In genomic region chr12:36381441-36382340, GRCm38 (mm10) we compare ENCODE assay signal across 8 mouse cellular contexts. TPM values are rescaled to one million over a fixed set of nuclear protein-coding genes. Genes with fewer than 3 reads are reported as not detected.
A peak's percentile ranks its signal among the peaks of the same experiment; 100 is the strongest.
DNase-seq lines count a peak whose midpoint lies in the region; ATAC-seq lines count a peak whose summit lies in the region.

Gene Ispd, plus strand, starts transcription at chr12:36381450.
Gene D630036H23Rik, minus strand, starts transcription at chr12:36382181.

- H3K36me3 ChIP-seq in forebrain, embryonic 10.5 days (replicated peaks) = no peaks in the 10 kb centered on the region
- no peaks in the 10 kb centered on the region for H3K36me3 ChIP-seq in heart, embryonic 15.5 days
- H3K36me3 ChIP-seq in liver, embryonic 12.5 days = no peaks in the 10 kb centered on the region
- H3K36me3 ChIP-seq in splenic B cell, adult 2 months (ENCODE audit: control insufficient read depth, insufficient read depth, low read length, poor library complexity, severe bottlenecking) = no peaks in the 10 kb centered on the region

- peak; percentile 14 to 35 for DNase-seq in CD8-positive naive resting alpha-beta T cell, adult 2 months (ENCODE audit: low read depth in 2 of 2, low spot score in 2 of 2)
- peak; percentile 75 for DNase-seq in forebrain, embryonic 10.5 days (ENCODE audit: extremely low spot score, low spot score)
- peak; percentile 93 for DNase-seq in kidney, postnatal 14 days
- peak; percentile 49 for DNase-seq in naive thymus-derived CD4-positive, alpha-beta T cell, adult 2 months (ENCODE audit: low read depth)
- peak; percentile 67 for DNase-seq in splenic B cell, adult 2 months (ENCODE audit: low read depth, low spot score)

- H3K9ac ChIP-seq in heart, embryonic 15.5 days = peak within 1 kb of the TSS; percentile 83
- peak within 1 kb of the TSS; percentile 84 for H3K9ac ChIP-seq in liver, embryonic 12.5 days

- ATAC-seq in heart, embryonic 15.5 days (replicated peaks; ENCODE audit: insufficient number of reproducible peaks, insufficient read depth, low FRiP score, low read depth) = peak; percentile 91
- peak; percentile 89 for ATAC-seq in liver, embryonic 12.5 days

- peak within 1 kb of the TSS; percentile 83 for H3K4me2 ChIP-seq in heart, embryonic 15.5 days
- peak within 1 kb of the TSS; percentile 92 for H3K4me2 ChIP-seq in liver, embryonic 12.5 days

- peaks cover 3% of the 10 kb centered on the region; the same call in 1 of the 2 replicates for H3K4me1 ChIP-seq in brown adipose tissue, adult 24 weeks (ENCODE audit: control insufficient read depth, insufficient read depth, insufficient read length, low read length)
- H3K4me1 ChIP-seq in forebrain, embryonic 10.5 days = peaks cover 32% of the 10 kb centered on the region
- peaks cover 12% of the 10 kb centered on the region for H3K4me1 ChIP-seq in heart, embryonic 15.5 days (replicated peaks)
- peaks cover 17% of the 10 kb centered on the region for H3K4me1 ChIP-seq in liver, embryonic 12.5 days

- 1% methylated on average over 63 of the region's 64 CpGs for WGBS in forebrain, embryonic 10.5 days
- under 1% methylated on average over 64 of the region's 64 CpGs for WGBS in heart, embryonic 15.5 days
- 1% methylated on average over 61 of the region's 64 CpGs for WGBS in liver, embryonic 12.5 days (ENCODE audit: insufficient replicate concordance)

- H3K27me3 ChIP-seq in forebrain, embryonic 10.5 days (ENCODE audit: poor library complexity, severe bottlenecking) = no peaks in the 10 kb centered on the region
- no peaks in the 10 kb centered on the region for H3K27me3 ChIP-seq in heart, embryonic 15.5 days
- H3K27me3 ChIP-seq in liver, embryonic 12.5 days (replicated peaks) = no peaks in the 10 kb centered on the region
- H3K27me3 ChIP-seq in splenic B cell, adult 2 months (ENCODE audit: control insufficient read depth, insufficient read depth, low read length, poor library complexity, severe bottlenecking) = no peaks in the 10 kb centered on the region

- H3K9me3 ChIP-seq in forebrain, embryonic 10.5 days = no peaks in the 10 kb centered on the region
- no peaks in the 10 kb centered on the region for H3K9me3 ChIP-seq in heart, embryonic 15.5 days (replicated peaks)
- no peaks in the 10 kb centered on the region for H3K9me3 ChIP-seq in liver, embryonic 12.5 days (replicated peaks)

- peak within 1 kb of the TSS; percentile 87 for H3K27ac ChIP-seq in brown adipose tissue, adult 24 weeks (replicated peaks; ENCODE audit: low read depth, low read length)
- peak within 1 kb of the TSS; percentile 97 for H3K27ac ChIP-seq in forebrain, embryonic 10.5 days
- peak within 1 kb of the TSS; percentile 95 for H3K27ac ChIP-seq in heart, embryonic 15.5 days
- peak within 1 kb of the TSS; percentile 80 for H3K27ac ChIP-seq in liver, embryonic 12.5 days

- peak within 1 kb of the TSS; percentile 69 for H3K4me3 ChIP-seq in brown adipose tissue, adult 24 weeks (ENCODE audit: insufficient read depth, low read depth, low read length)
- H3K4me3 ChIP-seq in forebrain, embryonic 10.5 days = peak within 1 kb of the TSS; percentile 75
- peak within 1 kb of the TSS; percentile 75 for H3K4me3 ChIP-seq in heart, embryonic 15.5 days
- peak within 1 kb of the TSS; percentile 72 for H3K4me3 ChIP-seq in liver, embryonic 12.5 days

RNA-seq across cellular contexts. Expression of gene Ispd, which starts in this region (rescaled TPM):
- polyA plus RNA-seq in brown adipose tissue, adult 24 weeks (2012; ENCODE audit: insufficient read depth, insufficient read length, missing spikeins) = 1.9 TPM in 2 replicates
- 5.7 and 6.2 TPM in 2 replicates for polyA plus RNA-seq in forebrain, embryonic 10.5 days (2016; fragmentation: Nextera tagmentation; extraction: Ambion mirVana)
- polyA plus RNA-seq in heart, embryonic 15.5 days (2015; fragmentation: Nextera tagmentation; extraction: Ambion mirVana) = 9.7 and 10.9 TPM in 2 replicates
- polyA plus RNA-seq in liver, embryonic 12.5 days (2016; fragmentation: Nextera tagmentation; extraction: Ambion mirVana) = 3.1 and 3.4 TPM in 2 replicates

RNA-seq across cellular contexts. Expression of gene D630036H23Rik, which starts in this region (rescaled TPM):
- polyA plus RNA-seq in brown adipose tissue, adult 24 weeks (2012; ENCODE audit: insufficient read depth, insufficient read length, missing spikeins) = not detected in 2 replicates
- polyA plus RNA-seq in forebrain, embryonic 10.5 days (2016; fragmentation: Nextera tagmentation; extraction: Ambion mirVana) = 0.74 and 0.95 TPM in 2 replicates
- 1.3 and 1.6 TPM in 2 replicates for polyA plus RNA-seq in heart, embryonic 15.5 days (2015; fragmentation: Nextera tagmentation; extraction: Ambion mirVana)
- 0.31 and 0.87 TPM in 2 replicates for polyA plus RNA-seq in liver, embryonic 12.5 days (2016; fragmentation: Nextera tagmentation; extraction: Ambion mirVana)

Comparison
In these comparisons a context has a peak if more than half of its experiments do, and no peak if none do; other contexts are left out.
1. Peak in every context shown above with its lines: DNase-seq, ATAC-seq, H3K4me3 ChIP-seq and H3K27ac ChIP-seq.
2. DNase-seq: peak in every context shown above with its lines; median percentile 93 in kidney, postnatal 14 days; 75 in forebrain, embryonic 10.5 days; 67 in splenic B cell, adult 2 months; 49 in naive thymus-derived CD4-positive, alpha-beta T cell, adult 2 months; 24 in CD8-positive naive resting alpha-beta T cell, adult 2 months.